Mouse (Mus musculus) natural killer cell, adult 2 months (primary cell): ENCODE data around the gene Sprtn.

Experiments
- DNase-seq, 2 experiments: peaks; one replicate each; pipeline ENCODE4 v3.0.0; 2022; ENCODE audit warnings: low spot score in 2 of 2

Sprtn gene

DNA sequence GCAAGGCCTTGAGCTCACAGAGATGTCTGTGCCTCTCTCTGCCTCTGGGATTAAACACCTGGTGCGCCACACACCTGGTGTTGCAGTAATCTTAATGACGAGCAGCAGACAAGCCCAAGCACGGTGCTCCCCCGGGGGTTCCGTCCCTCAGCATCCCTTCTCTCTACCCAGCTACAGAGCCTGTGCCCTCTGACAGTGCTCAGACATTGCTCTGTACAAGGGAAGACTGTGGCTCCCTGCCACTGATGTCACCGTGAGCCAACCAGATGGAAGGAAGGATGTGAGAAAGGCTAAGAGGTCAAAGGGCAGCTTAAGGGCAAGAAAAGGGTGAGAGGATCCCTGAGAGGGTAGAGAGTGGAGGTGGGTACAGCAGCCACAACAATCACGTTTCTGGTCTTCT lies 46.7 kb downstream of the Sprtn start:
- no peak for DNase-seq

GRCm38 (mm10) chr8:124947865-124948732 lies 50.4 kb downstream of the Sprtn start:
- DNase-seq, result peak in 1 of 2 experiments; percentile 17

DNA sequence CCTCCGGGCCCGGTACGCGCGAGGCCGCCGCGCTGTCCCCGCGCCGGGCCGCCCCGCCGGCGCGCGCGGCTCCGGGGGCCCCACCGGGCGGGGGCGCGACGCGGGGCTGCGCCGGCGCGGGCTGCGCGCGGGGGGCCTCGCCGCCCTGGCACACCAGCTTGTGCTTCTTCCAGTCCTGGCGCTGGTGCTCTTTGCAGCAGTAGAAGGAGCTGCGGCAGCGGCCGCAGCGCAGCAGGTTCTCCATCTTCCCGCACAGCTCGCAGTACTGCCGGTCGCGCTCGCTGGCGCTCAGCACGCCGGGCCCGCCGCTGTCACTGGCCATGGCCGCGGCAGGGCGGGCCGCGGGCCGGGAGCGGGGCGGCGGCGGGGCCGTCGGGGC lies 51.0 kb downstream of the Sprtn start:
- peak in 1 of 2 experiments; percentile 9 for DNase-seq

DNA sequence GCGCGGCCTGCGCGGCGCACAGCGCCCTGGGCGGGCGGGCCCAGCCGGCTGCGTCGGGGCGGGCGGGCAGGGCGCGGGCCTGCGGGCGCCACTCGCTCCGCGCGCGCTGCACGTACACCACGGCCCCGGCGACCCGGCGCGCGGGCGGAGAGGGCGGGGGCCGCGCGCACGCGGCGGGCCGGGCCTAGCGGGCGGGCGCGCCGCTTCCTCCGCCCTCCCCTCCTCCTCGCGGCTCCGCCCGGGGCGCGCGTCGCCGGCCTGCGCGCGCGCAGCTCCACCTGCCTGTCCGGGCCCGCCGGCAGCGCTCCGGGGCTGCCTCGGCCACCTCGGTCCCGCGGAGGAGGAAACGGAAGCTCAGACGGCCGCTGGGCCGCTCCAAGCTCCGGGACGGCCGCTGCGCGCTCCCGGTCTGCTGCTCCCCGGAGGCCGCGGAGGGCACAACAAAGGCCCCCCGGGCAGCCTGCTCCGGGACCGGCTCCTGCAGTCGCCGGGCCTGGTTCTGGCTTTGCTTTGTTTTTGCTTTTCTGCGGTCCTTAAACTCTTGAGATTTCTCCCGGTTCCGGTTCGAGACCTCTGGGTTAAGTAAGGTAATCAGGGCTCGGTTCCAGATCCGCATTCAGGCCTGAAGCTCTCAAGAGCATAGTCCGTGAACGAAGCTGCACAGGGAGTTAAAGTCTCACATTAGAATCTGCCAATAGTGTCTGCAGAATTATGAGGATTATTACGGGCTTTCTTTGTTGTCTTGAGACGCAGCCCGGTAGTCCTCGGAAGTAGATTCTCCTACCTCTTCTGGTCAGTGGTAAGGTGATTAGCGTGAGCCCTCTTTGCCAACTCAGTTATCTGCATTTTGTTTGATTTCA lies 51.8 kb downstream of the Sprtn start, which contains the start of gene Egln1:
Egln1 (minus strand) TSS at position 116 of the 860 bp plus-strand sequence.
- peak in 1 of 2 experiments; percentile 51 for DNase-seq

DNA sequence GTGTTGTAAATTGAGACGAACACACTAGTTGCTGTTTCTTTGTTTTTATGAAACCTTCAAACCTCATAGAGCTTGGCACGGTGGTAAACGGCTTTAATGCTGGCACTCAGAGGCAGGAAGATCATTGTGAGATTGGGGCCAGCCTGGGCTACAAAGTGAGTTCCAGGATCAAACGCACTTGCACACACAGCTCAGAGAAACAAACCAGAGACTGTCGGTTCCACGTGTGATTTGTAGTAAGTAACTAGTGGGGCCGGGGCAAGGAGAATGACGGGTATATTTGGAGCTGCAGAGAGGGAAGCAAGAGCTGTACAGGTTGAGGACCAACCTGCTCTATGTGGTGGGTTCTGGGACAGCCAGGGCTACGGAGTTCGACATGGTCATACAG lies 52.4 kb downstream of the Sprtn start:
- no peak for DNase-seq

GRCm38 (mm10) chr8:124950865-124951264 lies 53.2 kb downstream of the Sprtn start:
- DNase-seq, result no peak

GRCm38 (mm10) chr8:124953188-124953587 lies 55.5 kb downstream of the Sprtn start:
- no peak for DNase-seq

DNA sequence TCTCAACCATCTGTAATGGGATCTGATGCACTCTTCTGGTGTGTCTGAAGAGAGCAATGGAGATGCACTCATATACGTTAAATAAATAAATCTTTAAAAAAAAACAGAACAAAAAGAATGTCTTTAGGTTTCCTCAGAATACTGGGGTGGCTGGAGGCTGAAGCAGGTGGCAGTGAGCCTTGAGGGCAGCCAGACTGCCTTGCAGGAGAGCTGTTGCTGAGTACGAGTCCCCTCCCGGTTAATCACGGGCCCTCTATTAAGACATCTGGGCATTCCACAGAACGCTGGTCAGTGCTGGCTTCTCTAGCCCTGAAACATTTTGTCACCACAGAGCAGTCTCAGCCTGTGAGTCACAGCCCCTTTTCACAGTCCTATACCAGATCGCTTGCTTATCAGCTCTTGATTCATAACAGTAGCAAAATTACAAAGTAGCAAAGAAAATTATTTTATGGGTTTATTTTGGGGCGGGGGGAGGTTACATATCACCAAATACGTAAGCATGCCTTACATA lies 56.9 kb downstream of the Sprtn start:
- no peak for DNase-seq
